Mouse (Mus musculus) heart, embryonic 13.5 days (tissue): ENCODE data around the gene Clpb. TPM values are rescaled to one million over a fixed set of nuclear protein-coding genes. Genes with fewer than 3 reads are reported as not detected.

Experiments used
- ATAC-seq: fragments of 200-750 bp; cut with Nextera tagmentation; 2 replicates; pipeline ENCODE4 v1.8.0; 2017; ENCODE audit warnings: moderate TSS enrichment; ENCODE audit not compliant: insufficient number of reproducible peaks, low FRiP score, low TSS enrichment; ENCODE audit errors: extremely low read depth
- H3K27ac ChIP-seq: fragments of 300-500 bp; sonication (generic); replicated peaks from 2 replicates; pipeline ENCODE4 v1.5.1; 2015; ENCODE audit warnings: moderate library complexity, mild to moderate bottlenecking, inconsistent platforms
- H3K27me3 ChIP-seq: fragments of 300-500 bp; sonication (generic); replicated peaks from 2 replicates; pipeline ENCODE4 v1.6.1; 2015; ENCODE audit warnings: mild to moderate bottlenecking, inconsistent platforms
- H3K36me3 ChIP-seq: fragments of 300-500 bp; sonication (generic); 2 replicates; pipeline ENCODE4 v1.6.1; 2015; ENCODE audit warnings: mild to moderate bottlenecking, inconsistent platforms
- H3K4me1 ChIP-seq: fragments of 300-500 bp; sonication (generic); 2 replicates; pipeline ENCODE4 v1.6.1; 2015; ENCODE audit warnings: inconsistent platforms
- H3K4me2 ChIP-seq: fragments of 300-500 bp; sonication (generic); 2 replicates; pipeline ENCODE4 v1.6.1; 2015; ENCODE audit warnings: inconsistent platforms, mild to moderate bottlenecking, moderate library complexity
- H3K4me3 ChIP-seq: fragments of 300-500 bp; sonication (generic); 2 replicates; pipeline ENCODE4 v1.5.1; 2015; ENCODE audit warnings: moderate library complexity, mild to moderate bottlenecking, inconsistent platforms
- H3K9ac ChIP-seq: fragments of 300-500 bp; sonication (generic); 2 replicates; pipeline ENCODE4 v1.6.1; 2015; ENCODE audit warnings: inconsistent platforms, mild to moderate bottlenecking, moderate library complexity
- H3K9me3 ChIP-seq: fragments of 300-500 bp; sonication (generic); 2 replicates; pipeline ENCODE4 v1.6.1; 2016; ENCODE audit warnings: inconsistent platforms
- WGBS: fragments of 180-500 bp; shearing (Covaris S2); methylation state at CpG from one replicate; pipeline ENCODE4 v1.1.7; 2015; ENCODE audit warnings: mixed read lengths; 5-methylcytosine and 5-hydroxymethylcytosine counted together
- polyA plus RNA-seq: library from polyadenylated mRNA; unstranded; fragments of >200 nt; fragmentation: Nextera tagmentation; extraction: Ambion mirVana; gene quantifications from 2 replicates; pipeline ENCODE4 v1.2.1, GENCODE M21; 2015

The Clpb gene
- polyA plus RNA-seq, 1 experiment from 2014 or later, result 47.0 TPM

DNA sequence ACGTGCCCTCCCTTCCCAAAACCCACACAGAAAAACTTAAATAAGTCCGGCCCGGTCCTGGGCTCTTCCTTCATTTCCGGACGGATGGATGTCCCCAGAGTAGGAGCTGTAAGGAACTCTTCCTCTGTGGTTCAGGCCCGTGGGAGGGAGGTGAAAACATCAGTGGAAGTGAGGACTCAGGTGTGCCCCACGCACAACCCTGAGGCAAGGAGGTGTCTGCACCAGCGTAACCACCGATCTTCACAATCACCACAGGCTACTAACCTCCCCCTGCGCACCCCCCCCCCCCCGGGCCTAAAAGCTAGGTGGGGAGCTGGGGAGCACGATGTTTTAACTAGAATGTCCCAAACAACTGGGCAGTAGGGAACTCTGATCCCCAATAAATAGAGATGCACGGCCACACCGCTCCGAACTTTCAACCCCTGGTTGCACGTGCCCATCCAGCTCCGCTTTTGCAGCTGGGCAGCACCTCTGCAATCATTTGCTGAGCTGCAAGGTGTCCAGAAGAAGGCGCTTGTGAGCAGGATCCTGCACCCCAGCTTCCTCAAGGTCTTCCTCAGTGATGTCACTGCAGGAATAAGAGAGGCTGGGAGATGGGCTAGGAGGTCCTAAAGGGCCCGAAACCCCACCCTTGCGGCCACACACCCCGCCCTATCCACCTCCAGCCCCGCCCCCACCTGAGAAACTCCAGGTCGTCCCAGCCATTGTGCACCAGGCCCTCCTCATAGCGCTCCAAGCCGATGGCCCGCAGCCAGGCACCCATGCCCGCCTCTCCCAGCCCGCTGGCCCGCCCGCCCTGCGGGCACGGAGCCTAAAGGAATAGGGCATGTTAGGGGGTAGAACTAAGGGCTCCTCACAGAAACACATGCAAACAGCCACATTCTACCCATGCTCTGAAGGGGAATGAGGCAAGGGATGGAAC, 159.7 kb downstream of the Clpb start:
- H3K27me3 ChIP-seq, result peaks cover 39% of the 10 kb centered on the region
- H3K27ac ChIP-seq, result peak overlapping the region; percentile 78; the same call in 1 of the 2 replicates
- no peak for ATAC-seq
- no peaks in the 10 kb centered on the region for H3K9me3 ChIP-seq
- peaks cover 44% of the 10 kb centered on the region for H3K4me1 ChIP-seq
- peak overlapping the region; percentile 44; the same call in 1 of the 2 replicates for H3K9ac ChIP-seq
- peak overlapping the region; percentile 96; the same call in 1 of the 2 replicates for H3K4me2 ChIP-seq
- 38% methylated on average over 32 of the region's 32 CpGs for WGBS
- H3K4me3 ChIP-seq, result no peak overlapping the region
- peaks cover 55% of the 10 kb centered on the region for H3K36me3 ChIP-seq

- ATAC-seq, result no peak
- peaks cover 64% of the 10 kb centered on the region for H3K36me3 ChIP-seq
- H3K4me3 ChIP-seq, result no peak overlapping the region
- no peak overlapping the region for H3K27ac ChIP-seq
- H3K9ac ChIP-seq, result peak overlapping the region; percentile 44; the same call in 1 of the 2 replicates
- 79% methylated on average over 18 of the region's 18 CpGs for WGBS
- H3K4me2 ChIP-seq, result no peak overlapping the region
- peaks cover 30% of the 10 kb centered on the region for H3K27me3 ChIP-seq
- no peaks in the 10 kb centered on the region for H3K9me3 ChIP-seq
- peaks cover 38% of the 10 kb centered on the region for H3K4me1 ChIP-seq
Observed at GRCm38 (mm10) chr7:101823758-101824630, 160.6 kb downstream of the Clpb start.

DNA sequence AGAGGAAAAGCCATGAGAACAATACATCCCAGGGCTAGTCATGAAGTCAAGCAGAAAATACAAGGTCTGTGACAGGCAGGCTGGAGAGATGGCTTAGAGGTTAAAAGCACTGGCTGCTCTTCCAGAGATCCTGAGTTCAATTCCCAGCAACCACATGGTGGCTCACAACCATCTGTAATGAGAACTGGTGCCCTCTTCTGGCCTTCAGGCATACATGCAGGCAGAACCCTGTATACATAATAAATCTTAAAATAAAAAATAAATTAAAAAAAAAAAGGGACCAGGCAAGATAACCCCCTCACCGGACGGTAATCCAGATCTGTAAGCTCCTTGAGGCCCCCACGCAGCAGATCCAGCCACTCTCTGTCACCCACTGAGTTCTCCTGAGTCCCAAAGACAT, 166.9 kb downstream of the Clpb start:
- Histone ChIP-seq H3K9ac (no peak overlapping the region), H3K27me3 (no peaks in the 10 kb centered on the region), H3K9me3 (no peaks in the 10 kb centered on the region), H3K4me1 (peaks cover 22% of the 10 kb centered on the region), H3K4me2 (no peak overlapping the region), H3K36me3 (peaks cover 96% of the 10 kb centered on the region), H3K4me3 (no peak overlapping the region), H3K27ac (no peak overlapping the region)
- 87% methylated on average over 3 of the region's 3 CpGs for WGBS
- ATAC-seq, result no peak

- Histone ChIP-seq H3K9me3 (no peaks in the 10 kb centered on the region), H3K36me3 (peaks cover 86% of the 10 kb centered on the region), H3K27ac (no peak overlapping the region), H3K4me3 (no peak overlapping the region), H3K27me3 (no peaks in the 10 kb centered on the region), H3K4me1 (peaks cover 30% of the 10 kb centered on the region), H3K9ac (no peak overlapping the region), H3K4me2 (no peak overlapping the region)
- no peak for ATAC-seq
- 92% methylated on average over 8 of the region's 8 CpGs for WGBS
Observed at GRCm38 (mm10) chr7:101831437-101831836, 168.0 kb downstream of the Clpb start.

- Histone ChIP-seq H3K9ac (no peak overlapping the region), H3K4me3 (no peak overlapping the region), H3K4me2 (no peak overlapping the region), H3K27ac (no peak overlapping the region), H3K4me1 (peaks cover 30% of the 10 kb centered on the region), H3K27me3 (no peaks in the 10 kb centered on the region), H3K36me3 (peaks cover 76% of the 10 kb centered on the region), H3K9me3 (no peaks in the 10 kb centered on the region)
- 82% methylated on average over 4 of the region's 4 CpGs for WGBS
- no peak for ATAC-seq
Observed at GRCm38 (mm10) chr7:101832372-101832771, 168.9 kb downstream of the Clpb start.

DNA sequence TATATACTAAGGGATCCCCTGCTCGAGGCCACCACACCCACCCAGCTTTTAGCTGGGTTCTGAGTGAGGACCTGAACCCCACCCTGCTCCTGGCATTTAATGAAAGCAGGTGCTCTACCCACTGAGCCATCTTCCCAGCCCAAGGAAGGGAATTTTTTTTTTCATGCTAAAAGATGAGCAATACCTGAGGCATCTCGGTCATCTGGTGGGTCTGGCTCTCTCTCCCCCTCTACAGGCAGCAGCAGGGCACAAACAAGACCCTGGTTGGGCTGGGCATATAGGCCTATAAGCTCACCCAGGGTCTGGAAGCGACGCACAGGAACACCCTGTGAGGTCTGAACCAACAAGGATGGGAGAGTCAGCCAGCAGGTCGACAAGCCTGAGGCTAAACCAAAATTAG, 169.9 kb downstream of the Clpb start:
- peak overlapping the region; percentile 72; the same call in 1 of the 2 replicates for H3K4me2 ChIP-seq
- H3K4me3 ChIP-seq, result no peak overlapping the region
- H3K4me1 ChIP-seq, result peaks cover 30% of the 10 kb centered on the region
- ATAC-seq, result no peak
- no peaks in the 10 kb centered on the region for H3K9me3 ChIP-seq
- H3K36me3 ChIP-seq, result peaks cover 67% of the 10 kb centered on the region
- H3K27ac ChIP-seq, result no peak overlapping the region
- 0 out of 2 replicates have a peak overlapping the region, but pooled peaks have one; percentile 99 for H3K9ac ChIP-seq
- 64% methylated on average over 5 of the region's 5 CpGs for WGBS
- H3K27me3 ChIP-seq, result no peaks in the 10 kb centered on the region

GRCm38 (mm10) chr7:101833916-101834584, 170.6 kb downstream of the Clpb start:
- peak overlapping the region; percentile 99 for H3K9ac ChIP-seq
- ATAC-seq, result no peak
- H3K4me1 ChIP-seq, result peaks cover 36% of the 10 kb centered on the region
- no peaks in the 10 kb centered on the region for H3K9me3 ChIP-seq
- peak overlapping the region; percentile 96; the same call in 1 of the 2 replicates for H3K4me3 ChIP-seq
- H3K27ac ChIP-seq, result peak overlapping the region; percentile 99
- WGBS, result 43% methylated on average over 3 of the region's 3 CpGs
- H3K36me3 ChIP-seq, result peaks cover 60% of the 10 kb centered on the region
- H3K27me3 ChIP-seq, result no peaks in the 10 kb centered on the region
- peak overlapping the region; percentile 72 for H3K4me2 ChIP-seq

DNA sequence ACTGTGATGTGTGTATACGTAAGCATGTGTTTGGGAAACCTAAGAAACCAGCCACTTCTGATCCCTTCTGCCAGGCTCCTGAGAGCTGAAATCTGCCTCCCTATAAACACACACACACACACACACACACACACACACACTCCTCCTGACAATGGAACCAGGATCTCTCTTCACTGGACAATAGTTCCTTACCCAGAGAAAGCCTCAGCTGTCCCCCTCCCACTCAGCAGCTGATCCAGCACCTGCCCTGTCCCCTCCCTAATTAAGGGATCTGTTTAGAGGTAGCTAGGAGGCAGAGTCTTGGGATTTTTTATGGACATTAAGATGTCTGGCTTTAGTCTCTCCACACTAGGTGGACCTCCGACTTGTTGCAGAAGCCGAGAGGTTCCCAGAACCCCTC, 171.5 kb downstream of the Clpb start:
- Histone ChIP-seq H3K9ac (peak overlapping the region; percentile 99), H3K27ac (peak overlapping the region; percentile 99), H3K4me2 (peak overlapping the region; percentile 72), H3K36me3 (peaks cover 51% of the 10 kb centered on the region), H3K27me3 (no peaks in the 10 kb centered on the region), H3K4me1 (peaks cover 36% of the 10 kb centered on the region), H3K9me3 (no peaks in the 10 kb centered on the region), H3K4me3 (peak overlapping the region; percentile 96)
- no peak for ATAC-seq
- WGBS, result 51% methylated on average over 3 of the region's 3 CpGs

GRCm38 (mm10) chr7:101835457-101836109, 172.2 kb downstream of the Clpb start:
- peak overlapping the region; percentile 99 for H3K9ac ChIP-seq
- 36% methylated on average over 5 of the region's 5 CpGs for WGBS
- H3K4me3 ChIP-seq, result peak overlapping the region; percentile 96
- H3K27me3 ChIP-seq, result no peaks in the 10 kb centered on the region
- no peak for ATAC-seq
- H3K36me3 ChIP-seq, result peaks cover 44% of the 10 kb centered on the region
- peak overlapping the region; percentile 99 for H3K27ac ChIP-seq
- peaks cover 36% of the 10 kb centered on the region for H3K4me1 ChIP-seq
- H3K4me2 ChIP-seq, result peak overlapping the region; percentile 72
- H3K9me3 ChIP-seq, result no peaks in the 10 kb centered on the region

GRCm38 (mm10) chr7:101836271-101837153, 173.1 kb downstream of the Clpb start:
- peak overlapping the region; percentile 96 for H3K4me3 ChIP-seq
- peak overlapping the region; percentile 99 for H3K27ac ChIP-seq
- no peaks in the 10 kb centered on the region for H3K27me3 ChIP-seq
- H3K36me3 ChIP-seq, result peaks cover 35% of the 10 kb centered on the region
- peaks cover 36% of the 10 kb centered on the region for H3K4me1 ChIP-seq
- H3K4me2 ChIP-seq, result peak overlapping the region; percentile 72
- no peaks in the 10 kb centered on the region for H3K9me3 ChIP-seq
- peak; percentile 49 for ATAC-seq
- peak overlapping the region; percentile 99 for H3K9ac ChIP-seq
- under 1% methylated on average over 63 of the region's 63 CpGs for WGBS
